Mouse (Mus musculus) spleen, adult 12 weeks (tissue): ENCODE measurements around the gene Prap1.
"Not testable (repeated sequence)": the region's sequence is repeated elsewhere in the genome, so short reads cannot be mapped to it uniquely, and the experiment has no call there.

Source experiments
- DNase-seq: peaks from one replicate; pipeline ENCODE4 v3.0.0; 2022; ENCODE audit warnings: low spot score

Gene Prap1

GRCm38 (mm10) chr7:140134033-140134432 is 40.8 kb downstream of the Prap1 start:
- DNase-seq = not testable (repeated sequence)

DNA sequence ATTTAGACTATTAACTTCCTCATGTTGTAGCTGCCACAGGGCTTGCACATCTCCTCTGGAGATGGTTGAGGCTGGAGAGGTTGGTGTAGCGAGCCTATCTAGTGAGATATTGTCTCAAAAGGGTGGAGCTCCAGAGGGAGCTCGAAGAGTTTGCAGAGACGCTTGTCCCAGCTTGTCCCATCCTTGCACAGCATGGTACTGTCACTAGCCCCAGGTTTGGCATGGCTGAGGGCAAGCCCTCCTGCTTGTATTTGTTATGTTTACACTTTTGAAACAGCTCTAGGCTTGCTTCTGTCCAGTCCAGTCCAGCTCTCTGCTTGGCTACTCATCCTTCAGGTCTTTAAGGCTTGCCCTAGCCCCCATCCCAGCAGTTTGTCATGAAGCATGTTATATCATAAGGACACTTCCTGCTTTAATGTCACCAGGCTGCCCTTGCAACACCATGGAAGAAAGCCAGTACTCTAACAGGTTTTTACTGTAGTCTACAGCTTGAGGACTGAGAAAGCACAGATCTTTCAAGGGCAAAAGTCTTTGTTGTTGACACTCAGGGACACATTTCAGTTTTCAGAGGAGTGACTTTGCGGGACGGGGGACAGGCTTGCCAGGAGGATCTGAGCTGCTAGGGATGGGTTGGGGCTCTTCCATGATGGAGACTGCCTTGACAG is 42.0 kb downstream of the Prap1 start:
- DNase-seq = no peak

GRCm38 (mm10) chr7:140137135-140138020 is 44.2 kb downstream of the Prap1 start, which contains the start of gene Mtg1:
Mtg1 (plus strand) TSS chr7:140137564.
- peak; percentile 90 for DNase-seq

GRCm38 (mm10) chr7:140138021-140138310 is 44.8 kb downstream of the Prap1 start:
- DNase-seq = no peak

- DNase-seq = peak; percentile 31
Observed at GRCm38 (mm10) chr7:140141350-140141749, 48.2 kb downstream of the Prap1 start.

DNA sequence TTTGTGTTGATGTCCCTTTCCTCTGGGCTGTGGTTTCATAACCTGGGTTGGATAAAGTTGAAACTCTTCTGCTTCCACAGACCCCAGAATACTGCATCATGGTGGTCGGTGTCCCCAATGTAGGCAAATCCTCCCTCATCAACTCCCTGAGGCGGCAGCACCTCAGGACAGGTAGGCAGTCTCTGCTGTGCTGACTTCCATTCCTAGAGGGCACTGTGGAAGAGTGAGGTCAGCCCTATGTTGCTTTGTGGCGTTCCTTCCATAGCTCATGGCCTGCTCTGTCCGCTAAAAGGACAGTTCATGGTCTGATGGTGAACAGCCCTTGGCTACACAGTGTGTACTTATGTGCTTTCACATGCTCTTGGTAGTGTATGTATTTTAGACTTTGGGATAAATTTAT is 51.4 kb downstream of the Prap1 start:
- no peak for DNase-seq
